Mouse (Mus musculus) layer of hippocampus, adult 2 months (tissue): ENCODE measurements around the gene Ptges. TPM values are rescaled to one million over a fixed set of nuclear protein-coding genes. Genes with fewer than 3 reads are reported as not detected.

Experiments
- DNase-seq, 2 experiments: peaks; one replicate each; pipeline ENCODE4 v3.0.0; 2022; ENCODE audit warnings: low spot score in 2 of 2
- H3K27ac ChIP-seq: fragments of 200-600 bp; 2 replicates; pipeline ENCODE4 v1.8.1; 2022
- H3K4me3 ChIP-seq: fragments of 200-600 bp; 2 replicates; pipeline ENCODE4 v1.8.1; 2022; ENCODE audit warnings: mild to moderate bottlenecking
- CTCF ChIP-seq: fragments of 200-600 bp; conservative IDR thresholded peaks from 2 replicates; pipeline ENCODE4 v1.8.1; 2022; ENCODE audit warnings: antibody characterized with exemption, mild to moderate bottlenecking, moderate library complexity
- total RNA-seq, 2 experiments: library from RNA; stranded (reverse); gene quantifications; 2 replicates each; pipeline ENCODE4 v1.2.3; 2021

Ptges gene
- total RNA-seq, 2 experiments from 2014 or later = 4.2 to 4.5 TPM

- no peak for TF ChIP-seq CTCF
- DNase-seq = no peak
- no peak overlapping the region for H3K27ac ChIP-seq
- no peak overlapping the region for H3K4me3 ChIP-seq
Observed at GRCm38 (mm10) chr2:30846723-30847122, 82.9 kb downstream of the Ptges start.

- TF ChIP-seq CTCF = no peak
- Histone ChIP-seq H3K4me3 (no peak overlapping the region), H3K27ac (no peak overlapping the region)
- no peak for DNase-seq
Observed at GRCm38 (mm10) chr2:30846236-30846635, 83.4 kb downstream of the Ptges start.

DNA sequence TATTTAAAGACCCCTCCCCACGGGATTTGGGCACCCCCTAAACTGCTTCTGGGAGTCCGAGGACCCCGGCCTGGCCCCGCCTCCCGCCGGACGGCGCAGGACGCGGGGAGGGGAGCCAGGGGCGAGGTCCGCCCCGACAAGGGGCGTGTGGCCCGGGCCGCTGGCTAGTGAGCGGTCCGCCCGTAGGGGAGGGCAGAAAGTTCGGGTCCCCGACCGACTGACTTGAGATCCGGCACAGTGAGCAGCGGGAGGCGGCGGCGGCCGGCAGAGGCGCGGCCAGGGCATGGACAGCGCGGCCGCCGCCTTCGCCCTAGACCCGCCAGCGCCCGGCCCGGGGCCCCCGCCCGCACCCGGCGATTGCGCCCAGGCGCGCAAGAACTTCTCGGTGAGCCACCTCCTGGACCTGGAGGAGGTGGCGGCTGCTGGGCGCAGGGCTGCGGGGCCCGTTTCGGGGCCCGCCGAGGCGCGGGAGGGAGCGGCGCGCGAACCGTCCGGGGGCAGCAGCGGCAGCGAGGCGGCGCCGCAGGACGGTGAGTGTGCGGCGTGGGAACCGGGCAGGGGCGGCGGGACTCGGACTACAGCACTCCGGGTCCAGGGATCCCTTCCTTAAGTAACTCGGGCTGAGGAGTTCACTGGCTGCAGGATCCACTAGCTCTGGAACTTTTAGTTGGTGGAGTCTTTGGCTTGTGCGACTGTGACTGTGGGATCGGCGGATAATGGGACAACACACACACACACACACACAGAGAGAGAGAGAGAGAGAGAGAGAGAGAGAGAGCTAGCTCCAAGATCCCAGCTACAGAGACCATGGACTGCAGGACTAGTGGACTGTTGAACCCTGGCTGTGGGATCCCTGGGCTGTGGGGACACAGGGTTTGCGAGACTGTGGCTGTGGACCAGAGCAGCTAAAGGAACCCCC lies 84.3 kb downstream of the Ptges start:
- Histone ChIP-seq H3K4me3 (peak overlapping the region; percentile 47), H3K27ac (no peak overlapping the region)
- peak; percentile 24; the same call in 1 of the 2 replicates for TF ChIP-seq CTCF
- DNase-seq = no peak

DNA sequence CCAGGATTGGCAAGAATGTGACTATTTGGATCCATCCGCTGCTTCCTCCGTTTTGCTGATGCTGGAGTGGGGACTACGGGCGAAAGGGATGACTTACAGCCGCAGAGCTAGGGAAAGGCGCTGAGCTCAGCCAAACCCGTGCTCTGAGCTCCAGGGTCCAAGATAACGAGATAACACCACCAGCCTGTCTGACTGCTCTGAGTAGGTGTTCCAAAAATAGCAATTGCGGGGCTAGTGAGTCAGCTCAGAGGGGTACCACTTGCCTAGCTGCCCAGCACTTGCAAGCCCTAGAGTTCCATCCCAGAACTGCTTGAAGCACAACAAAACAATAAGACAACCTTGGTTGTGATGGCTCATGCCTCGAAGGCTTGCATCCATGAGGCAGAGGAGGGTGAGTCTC lies 87.0 kb downstream of the Ptges start:
- DNase-seq = no peak
- H3K27ac ChIP-seq = no peak overlapping the region
- TF ChIP-seq CTCF = no peak
- no peak overlapping the region for H3K4me3 ChIP-seq

Other genes starting within 250 kb of the Ptges start
- 1 to 10 TPM; 4.9 to 5.4 TPM for gene 1700001O22Rik, start 126.2 kb downstream of the Ptges start, total RNA-seq
- 10 to 100 TPM; 33.1 to 33.5 TPM for gene Ntmt1, start 122.0 kb downstream of the Ptges start, total RNA-seq
- 10 to 100 TPM; 36.7 to 40.8 TPM for gene Asb6, start 99.5 kb downstream of the Ptges start, total RNA-seq
- 1 to 10 TPM; 1.4 to 2.5 TPM for gene Prrx2, start 94.9 kb downstream of the Ptges start, total RNA-seq
- gene Tor1b, start 23.1 kb upstream of the Ptges start, total RNA-seq = 10 to 100 TPM; 36.7 to 40.0 TPM
- gene Tor1a, start 38.1 kb upstream of the Ptges start, total RNA-seq = 10 to 100 TPM; 52.4 to 56.7 TPM
- 10 to 100 TPM; 66.8 to 68.5 TPM for gene BC005624, start 52.3 kb upstream of the Ptges start, total RNA-seq
- 10 to 100 TPM; 83.9 to 87.1 TPM for gene Usp20, start 52.4 kb upstream of the Ptges start, total RNA-seq
- gene Fnbp1, start 212.1 kb upstream of the Ptges start, total RNA-seq = 100 to 1,000 TPM; 113 to 120 TPM
- 10 to 100 TPM; 50.5 to 53.1 TPM for gene Gpr107, start 222.5 kb upstream of the Ptges start, total RNA-seq